Mouse (Mus musculus) adipose tissue, adult 10 weeks (tissue): ENCODE data around the gene Klhl22. TPM values are rescaled to one million over a fixed set of nuclear protein-coding genes. Genes with fewer than 3 reads are reported as not detected.

Experiments
- polyA plus RNA-seq: library from polyadenylated mRNA; stranded (reverse); fragments of 350-450 nt; fragmentation: Illumina TruSeq; extraction: RNeasy Lipid Tissue Mini Kit (QIAGEN cat#74804); gene quantifications from one replicate; pipeline ENCODE4 v1.2.3, GENCODE M21; 2014; ENCODE audit warnings: low read depth, low replicate concordance

Gene Klhl22
- polyA plus RNA-seq, result 31.0 TPM

GRCm38 (mm10) chr16:17759344-17759773, at the start of gene Klhl22:
TSS of gene Klhl22 (plus strand) at chr16:17759618.

DNA sequence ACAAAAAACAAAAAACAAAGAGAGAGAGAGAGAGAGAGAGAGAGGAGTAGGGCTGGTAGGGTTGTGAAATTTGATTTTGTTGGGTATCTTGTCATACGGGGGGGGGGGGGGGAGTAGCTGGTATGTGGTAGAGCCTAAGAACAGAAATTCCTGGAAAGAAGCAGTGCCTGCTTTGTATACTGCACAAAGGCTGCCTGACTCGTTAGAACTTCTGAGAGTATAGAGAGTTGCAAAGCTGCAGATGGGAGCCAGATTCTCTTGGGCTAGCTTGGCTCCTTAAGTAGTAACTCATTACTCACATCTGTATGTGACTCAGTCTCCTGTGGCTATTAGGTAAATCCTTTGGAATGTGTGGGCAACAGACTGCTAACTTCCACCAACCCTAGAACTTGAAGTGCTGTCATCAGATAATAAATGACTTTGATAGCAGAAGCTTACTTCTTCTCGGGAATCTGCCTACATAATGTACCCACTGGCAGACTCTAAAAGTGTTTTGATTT, 26.5 kb upstream of the Klhl22 start, which contains the start of gene Med15:
Gene Med15, minus strand, starts transcription at position 51 of the 500 bp plus-strand sequence.

GRCm38 (mm10) chr16:17796971-17797811, 37.8 kb downstream of the Klhl22 start, which contains the start of gene Scarf2:
TSS of gene Scarf2 (plus strand) at chr16:17797282.

DNA sequence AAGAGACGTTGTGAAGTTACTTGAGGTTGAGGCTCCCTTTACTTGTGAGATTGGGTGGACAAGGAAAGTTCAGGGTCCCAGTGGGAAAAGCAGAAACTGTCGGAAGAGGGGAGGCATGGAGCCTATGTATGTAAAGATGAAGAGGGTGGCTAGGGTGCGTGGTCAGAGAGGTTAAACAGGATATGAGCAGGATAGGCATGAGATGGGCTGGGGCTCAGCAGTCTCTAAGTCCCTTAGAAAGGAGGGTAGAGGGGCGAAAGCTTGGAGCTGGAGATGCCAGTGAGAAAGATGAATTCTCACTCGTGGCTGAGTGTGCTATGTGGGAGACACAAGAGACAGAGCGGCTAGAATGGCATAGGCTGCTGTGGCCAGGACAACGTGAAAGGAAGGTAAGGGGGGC, 73.4 kb downstream of the Klhl22 start, which contains the start of gene B830017H08Rik:
Gene B830017H08Rik, plus strand, starts transcription at position 301 of the 400 bp plus-strand sequence.

GRCm38 (mm10) chr16:17838051-17838450, 78.6 kb downstream of the Klhl22 start, which contains the start of gene Car15:
TSS of gene Car15 (minus strand) at chr16:17838364.

Other genes with a start within 250 kb of the Klhl22 start
- gene Thap7, start 228.5 kb upstream of the Klhl22 start, polyA plus RNA-seq, result 30.0 TPM
- 10.0 TPM for gene Lrrc74b, start 198.4 kb upstream of the Klhl22 start, polyA plus RNA-seq
- 6.1 TPM for gene P2rx6, start 197.7 kb upstream of the Klhl22 start, polyA plus RNA-seq
- gene Slc7a4, start 176.4 kb upstream of the Klhl22 start, polyA plus RNA-seq, result 113 TPM
- gene Smpd4, start 140.3 kb upstream of the Klhl22 start, polyA plus RNA-seq, result 28.5 TPM
- 17.6 TPM for gene Ccdc74a, start 113.1 kb upstream of the Klhl22 start, polyA plus RNA-seq
- 54.6 TPM for gene Med15, start 26.7 kb upstream of the Klhl22 start, polyA plus RNA-seq
- 11.8 TPM for gene Scarf2, start 37.7 kb downstream of the Klhl22 start, polyA plus RNA-seq
- gene B830017H08Rik, start 73.5 kb downstream of the Klhl22 start, polyA plus RNA-seq, result not detected
- gene Car15, start 78.7 kb downstream of the Klhl22 start, polyA plus RNA-seq, result 1.2 TPM
- 0.40 TPM for gene Gm20518, start 132.1 kb downstream of the Klhl22 start, polyA plus RNA-seq
- gene Tssk1, start 134.6 kb downstream of the Klhl22 start, polyA plus RNA-seq, result 2.1 TPM
- 54.6 TPM for gene Dgcr2, start 138.9 kb downstream of the Klhl22 start, polyA plus RNA-seq
- 11.3 TPM for gene Tssk2, start 139.0 kb downstream of the Klhl22 start, polyA plus RNA-seq
- 21.2 TPM for gene Ess2, start 151.7 kb downstream of the Klhl22 start, polyA plus RNA-seq
- gene Gsc2, start 155.4 kb downstream of the Klhl22 start, polyA plus RNA-seq, result not detected
- 152 TPM for gene Slc25a1, start 168.6 kb downstream of the Klhl22 start, polyA plus RNA-seq
- not detected for gene Vpreb2, start 220.8 kb downstream of the Klhl22 start, polyA plus RNA-seq